In genomic region chr1:90247234-90247633, GRCm38 (mm10) we compare ENCODE assay signal across 16 mouse cellular contexts. TPM values are rescaled to one million over a fixed set of nuclear protein-coding genes. Genes with fewer than 3 reads are reported as not detected.
DNase-seq lines count a peak whose midpoint lies in the region; ATAC-seq lines count a peak whose summit lies in the region.
"Had no signal": no experiment of that assay in that cellular context is flagged by ENCODE, and none has a peak within 500 bp of the region (broad histone marks: within the 10 kb centered on the region; RNA-seq: fewer than 3 reads in every experiment).

No protein-coding gene starts in this region.

- ATAC-seq in heart, embryonic 12.5 days (ENCODE audit: insufficient number of reproducible peaks, low FRiP score): peak; percentile 9; the same call in 1 of the 2 replicates
- no peak for ATAC-seq in liver, embryonic 11.5 days (replicated peaks; ENCODE audit: low FRiP score)
- ATAC-seq: intestine, postnatal 0 days had no signal

- H3K27me3 ChIP-seq in heart, embryonic 12.5 days (replicated peaks): no peaks in the 10 kb centered on the region
- H3K27me3 ChIP-seq in liver, embryonic 11.5 days (replicated peaks; ENCODE audit: control insufficient read depth, insufficient read depth, low read length): 0 out of 2 replicates have a peak, but pooled peaks cover 3% of the 10 kb centered on the region

- no peak overlapping the region for H3K4me2 ChIP-seq in heart, embryonic 12.5 days
- no peak overlapping the region for H3K4me2 ChIP-seq in liver, embryonic 11.5 days
- H3K4me2 ChIP-seq: hindbrain, embryonic 14.5 days had no signal

- DNase-seq in heart, adult 18-20 months: no peak
- peak; percentile 30 to 66 for DNase-seq in spleen, postnatal 4 days (ENCODE audit: low spot score in 2 of 2)
- no peak for DNase-seq in spleen, adult 12 weeks (ENCODE audit: low spot score)
- no peak for DNase-seq in liver, embryonic 11.5 days (ENCODE audit: low spot score)
- DNase-seq in testis, postnatal 10 days (ENCODE audit: low spot score): no peak
- no peak for DNase-seq in layer of hippocampus, adult 8-10 months (ENCODE audit: low spot score in 2 of 2)
- DNase-seq in right cerebral cortex, postnatal 36 days (ENCODE audit: low spot score in 2 of 2): no peak
- DNase-seq: B cell, adult 2 months; cerebellum, adult 11-12 months; cerebellum, postnatal 36 days; gastrocnemius, postnatal 14 days; right cerebral cortex, adult 18-20 months had no signal

- H3K4me1 ChIP-seq in heart, embryonic 12.5 days (replicated peaks): peaks cover 45% of the 10 kb centered on the region
- peaks cover 38% of the 10 kb centered on the region for H3K4me1 ChIP-seq in liver, embryonic 11.5 days (replicated peaks; ENCODE audit: control insufficient read depth, insufficient read depth, low read length)

- H3K27ac ChIP-seq in heart, embryonic 12.5 days (ENCODE audit: poor library complexity, severe bottlenecking): peak overlapping the region; percentile 20
- H3K27ac ChIP-seq in liver, embryonic 11.5 days (ENCODE audit: low read depth, low read length): peak overlapping the region; percentile 58; the same call in 1 of the 2 replicates
- H3K27ac ChIP-seq: hindbrain, embryonic 14.5 days had no signal

- H3K9ac ChIP-seq in heart, embryonic 12.5 days: no peak overlapping the region
- H3K9ac ChIP-seq in liver, embryonic 11.5 days (ENCODE audit: low read depth, low read length): no peak overlapping the region
- H3K9ac ChIP-seq: hindbrain, embryonic 14.5 days had no signal

- H3K4me3 ChIP-seq in heart, embryonic 12.5 days: no peak overlapping the region
- H3K4me3 ChIP-seq in liver, embryonic 11.5 days (ENCODE audit: low read depth, low read length): no peak overlapping the region

- WGBS in heart, embryonic 12.5 days: 74% methylated on average over 4 of the region's 4 CpGs
- 73% methylated on average over 4 of the region's 4 CpGs for WGBS in liver, embryonic 11.5 days

- H3K36me3 ChIP-seq in heart, embryonic 12.5 days: no peaks in the 10 kb centered on the region
- H3K36me3 ChIP-seq in liver, embryonic 11.5 days (ENCODE audit: control insufficient read depth, insufficient read depth, low read length): no peaks in the 10 kb centered on the region

- H3K9me3 ChIP-seq in heart, embryonic 12.5 days (replicated peaks): no peaks in the 10 kb centered on the region
- H3K9me3 ChIP-seq in liver, embryonic 11.5 days (ENCODE audit: control insufficient read depth, low read length): no peaks in the 10 kb centered on the region

RNA-seq across cellular contexts. Expression of gene Ackr3, which starts 43.5 kb away (rescaled TPM):
- polyA plus RNA-seq in heart, embryonic 12.5 days (2016; fragmentation: Nextera tagmentation; extraction: Ambion mirVana): 49.4 and 52.2 TPM in 2 replicates
- 10 to 100 TPM; 49.2 to 52.5 TPM for total RNA-seq in heart, adult 18-20 months (2021)
- 22.3 and 22.8 TPM in 2 replicates for polyA plus RNA-seq in liver, embryonic 11.5 days (2014; fragmentation: Nextera tagmentation; extraction: Ambion mirVana)
- 10 to 100 TPM; 11.4 to 13.7 (median 12.8) TPM for total RNA-seq in layer of hippocampus, adult 8-10 months (2022)
- total RNA-seq: megakaryocyte, adult 5-6 weeks had no signal

Comparison
In these comparisons a context has a peak if more than half of its experiments do, and no peak if none do; other contexts are left out.
1. DNase-seq: peak in spleen, postnatal 4 days (2 of 2); none in heart, adult 18-20 months (0 of 2), spleen, adult 12 weeks (single experiment), liver, embryonic 11.5 days (single experiment), testis, postnatal 10 days (single experiment), layer of hippocampus, adult 8-10 months (0 of 2) and right cerebral cortex, postnatal 36 days (0 of 2).